Mouse (Mus musculus): Measurements from ENCODE around the gene Ap3b2.
A peak's percentile ranks its signal among the peaks of the same experiment; 100 is the strongest.

The Ap3b2 gene

DNA sequence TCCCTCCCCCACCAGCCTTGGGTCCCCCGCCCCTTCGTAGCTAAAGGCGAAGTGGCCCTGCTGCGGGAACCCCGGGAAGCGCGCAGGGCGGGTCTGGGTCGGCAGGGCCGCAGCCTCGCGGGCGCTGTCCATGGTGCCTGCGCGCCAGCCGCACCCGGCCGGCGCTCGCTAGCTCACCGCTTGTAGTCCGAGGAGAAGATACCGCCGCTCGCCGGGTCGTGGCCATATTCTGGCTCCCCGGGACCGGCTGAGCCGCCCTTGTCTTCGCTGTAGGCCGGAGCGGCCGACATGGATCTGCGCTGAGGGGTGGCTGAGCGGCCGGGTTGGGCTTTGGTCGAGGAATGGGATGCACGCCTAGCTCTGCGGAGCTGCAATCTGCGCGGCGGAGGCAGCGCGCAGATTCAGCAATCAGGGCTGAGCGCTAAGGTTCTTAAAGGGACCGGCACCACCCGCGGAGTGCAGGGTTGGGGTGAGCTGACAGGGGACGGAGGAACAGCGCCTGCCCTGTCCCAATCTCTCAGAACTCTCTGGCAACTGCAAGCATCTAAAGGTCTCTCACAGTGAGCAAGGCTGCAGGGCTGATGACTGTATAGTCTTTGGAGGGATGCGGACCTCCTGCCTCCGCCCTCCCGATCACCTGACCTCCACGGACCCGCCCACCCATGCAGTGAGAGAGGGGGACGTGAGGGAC, at the start of gene Ap3b2:
TSS of gene Ap3b2 (minus strand) at position 595 of the 691 bp plus-strand sequence.
- peak; percentile 92 for ATAC-seq (ENCODE audit: low TSS enrichment)

- ATAC-seq (ENCODE audit: low TSS enrichment): no peak
Observed at GRCm38 (mm10) chr7:81542934-81543333, 49.2 kb upstream of the Ap3b2 start.

GRCm38 (mm10) chr7:81541924-81542524, 48.3 kb upstream of the Ap3b2 start:
- ATAC-seq (ENCODE audit: low TSS enrichment): peak; percentile 64

DNA sequence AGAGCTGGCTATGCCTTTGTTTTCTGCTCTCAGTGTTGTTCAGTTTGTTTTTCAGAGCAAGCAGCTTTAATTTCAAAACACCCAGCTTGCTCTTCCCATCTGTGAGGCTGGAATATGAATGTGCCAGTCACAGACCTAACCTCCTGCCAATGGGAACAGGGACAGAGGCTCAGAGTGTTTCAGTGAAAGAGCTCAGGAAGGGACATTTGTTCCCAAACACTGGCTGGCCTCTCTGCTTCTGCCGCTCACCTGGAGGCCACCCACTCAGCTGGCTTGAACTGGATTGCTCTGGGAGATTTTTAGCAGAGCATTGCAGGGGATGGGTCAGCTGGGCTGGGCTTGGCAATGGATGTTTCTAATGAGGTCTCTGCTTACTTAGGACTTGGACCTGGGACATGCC, 47.3 kb upstream of the Ap3b2 start:
- ATAC-seq (ENCODE audit: low TSS enrichment): 0 out of 2 replicates have a peak, but pooled peaks have one; percentile 28

DNA sequence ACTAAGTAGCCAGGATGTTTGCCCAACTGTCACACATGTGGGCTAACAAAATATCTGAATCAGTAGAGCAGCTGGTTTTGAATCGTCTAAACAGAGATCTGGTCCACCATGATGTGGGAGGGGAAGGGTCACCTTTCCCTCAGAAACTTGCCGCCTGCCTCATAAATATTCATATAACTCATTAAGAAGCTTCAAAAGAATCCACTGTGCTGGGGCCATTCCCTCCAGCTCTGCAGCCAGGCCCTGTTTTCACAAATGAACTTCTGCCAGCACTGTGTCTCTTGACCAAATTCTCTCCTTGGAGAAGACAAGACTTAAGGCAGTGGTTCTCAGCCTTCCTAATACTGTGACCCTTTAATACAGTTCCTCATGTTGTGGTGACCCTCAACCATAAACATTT, 45.8 kb upstream of the Ap3b2 start:
- 0 out of 2 replicates have a peak, but pooled peaks have one; percentile 24 for ATAC-seq (ENCODE audit: low TSS enrichment)

- ATAC-seq (ENCODE audit: low TSS enrichment): peak; percentile 59; the same call in 1 of the 2 replicates
Observed at GRCm38 (mm10) chr7:81538070-81538675, 44.4 kb upstream of the Ap3b2 start.

DNA sequence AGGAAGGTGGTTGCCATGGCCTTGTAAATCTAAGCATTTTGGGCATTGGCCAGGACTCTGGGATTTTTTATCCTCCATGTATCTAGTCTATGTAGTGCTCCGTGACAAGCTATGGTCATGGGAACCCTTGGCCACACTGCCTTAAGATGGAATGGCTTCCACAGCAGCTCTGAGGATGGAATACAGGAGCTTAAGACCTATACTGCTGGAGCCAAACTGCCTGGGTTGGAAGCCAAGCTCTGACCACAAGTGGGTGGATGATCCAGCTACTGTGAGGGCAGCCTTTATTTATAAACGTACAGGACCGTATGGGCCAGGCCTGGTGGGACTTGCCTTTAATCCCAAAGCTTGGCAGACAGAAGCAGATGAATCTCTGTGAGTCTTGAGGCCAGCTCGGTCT, 42.8 kb upstream of the Ap3b2 start:
- no peak for ATAC-seq (ENCODE audit: low TSS enrichment)

DNA sequence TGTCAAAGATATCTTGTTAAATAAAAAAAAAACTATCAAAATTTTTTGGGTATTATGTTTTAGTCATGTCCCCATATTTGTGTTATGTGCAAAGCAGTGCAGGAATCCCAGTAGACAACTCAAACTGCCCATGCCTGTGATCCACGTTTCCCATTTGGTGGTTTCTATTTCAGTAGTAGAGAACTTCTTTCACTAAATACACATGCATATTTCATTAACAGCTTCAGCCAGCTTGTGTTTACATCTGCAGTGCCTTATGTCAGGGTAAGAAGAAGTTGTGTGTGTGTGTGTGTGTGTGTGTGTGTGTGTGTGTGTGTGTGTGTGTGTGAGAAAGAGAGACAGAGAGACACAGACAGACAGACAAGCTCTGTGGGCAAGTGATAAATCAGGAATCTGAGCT, 37.7 kb upstream of the Ap3b2 start:
- ATAC-seq (ENCODE audit: low TSS enrichment): peak; percentile 55; the same call in 1 of the 2 replicates

DNA sequence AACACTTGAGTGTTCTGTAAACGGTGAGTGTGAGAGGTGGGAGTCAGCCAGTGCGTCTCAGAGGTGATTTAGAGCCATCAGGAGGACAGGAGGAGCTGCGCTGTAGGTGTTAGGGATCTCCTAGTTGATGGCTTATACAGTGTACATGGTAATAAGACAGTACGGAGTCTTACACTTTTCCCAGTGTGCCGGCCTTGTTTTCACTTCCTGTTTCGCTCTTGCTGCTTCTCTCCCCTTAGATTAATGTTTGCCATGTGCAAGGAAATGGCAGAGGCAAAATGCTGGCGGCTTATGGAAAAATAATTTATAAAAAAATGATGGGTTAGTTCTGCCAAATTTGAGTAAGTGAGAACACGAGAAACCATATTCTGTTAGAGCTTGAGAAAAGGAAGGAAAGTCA, 35.2 kb upstream of the Ap3b2 start:
- no peak for ATAC-seq (ENCODE audit: low TSS enrichment)

DNA sequence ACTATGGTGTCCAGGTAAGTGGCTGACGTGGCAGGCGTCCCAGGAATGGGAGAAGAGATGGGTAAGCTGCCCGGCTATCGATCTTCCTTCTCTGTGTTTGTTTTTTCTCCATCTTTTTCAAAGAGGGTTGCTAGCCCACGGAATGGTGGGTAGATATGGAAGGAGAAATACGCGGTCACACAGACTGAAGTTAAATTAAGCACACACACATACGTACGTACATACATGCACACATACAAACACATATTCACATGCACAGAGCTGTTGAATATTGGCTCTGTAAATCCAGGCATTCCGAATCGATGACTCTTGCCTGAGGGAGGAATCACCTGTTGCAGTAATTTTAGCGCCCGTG, 29.9 kb upstream of the Ap3b2 start:
- peak; percentile 22; the same call in 1 of the 2 replicates for ATAC-seq (ENCODE audit: low TSS enrichment)

DNA sequence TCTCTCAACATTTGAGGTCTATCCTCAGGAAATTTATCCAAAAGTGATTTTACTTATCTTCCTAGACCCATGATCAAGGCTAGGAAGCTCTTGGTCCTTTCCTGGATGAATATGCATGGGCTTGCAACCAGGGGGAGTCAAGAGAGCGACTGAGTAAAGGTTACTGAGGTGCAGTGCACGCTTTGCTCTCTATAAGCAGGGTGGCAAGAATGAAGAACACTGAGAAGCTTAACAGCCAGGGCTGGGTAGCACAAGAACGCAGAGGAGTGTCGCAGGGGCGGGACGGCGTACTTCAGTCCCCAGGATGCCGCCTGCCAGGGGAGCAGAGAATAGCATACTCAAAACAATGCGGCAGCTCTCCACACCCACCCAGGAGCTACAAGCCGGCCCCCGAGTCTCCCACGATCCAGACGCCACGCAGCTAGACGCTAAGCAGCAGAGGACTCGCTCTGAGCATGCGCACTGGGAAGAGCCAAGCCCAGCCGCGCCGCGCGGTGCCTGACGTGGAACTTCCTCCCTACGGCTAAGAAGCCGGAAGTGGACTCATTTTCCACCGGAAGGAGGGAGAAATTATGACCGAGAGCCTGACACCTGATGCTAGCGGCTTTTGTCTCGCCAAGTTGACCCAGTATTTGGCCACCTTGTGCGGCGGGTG, 29.4 kb upstream of the Ap3b2 start:
- peak; percentile 99 for ATAC-seq (ENCODE audit: low TSS enrichment)

DNA sequence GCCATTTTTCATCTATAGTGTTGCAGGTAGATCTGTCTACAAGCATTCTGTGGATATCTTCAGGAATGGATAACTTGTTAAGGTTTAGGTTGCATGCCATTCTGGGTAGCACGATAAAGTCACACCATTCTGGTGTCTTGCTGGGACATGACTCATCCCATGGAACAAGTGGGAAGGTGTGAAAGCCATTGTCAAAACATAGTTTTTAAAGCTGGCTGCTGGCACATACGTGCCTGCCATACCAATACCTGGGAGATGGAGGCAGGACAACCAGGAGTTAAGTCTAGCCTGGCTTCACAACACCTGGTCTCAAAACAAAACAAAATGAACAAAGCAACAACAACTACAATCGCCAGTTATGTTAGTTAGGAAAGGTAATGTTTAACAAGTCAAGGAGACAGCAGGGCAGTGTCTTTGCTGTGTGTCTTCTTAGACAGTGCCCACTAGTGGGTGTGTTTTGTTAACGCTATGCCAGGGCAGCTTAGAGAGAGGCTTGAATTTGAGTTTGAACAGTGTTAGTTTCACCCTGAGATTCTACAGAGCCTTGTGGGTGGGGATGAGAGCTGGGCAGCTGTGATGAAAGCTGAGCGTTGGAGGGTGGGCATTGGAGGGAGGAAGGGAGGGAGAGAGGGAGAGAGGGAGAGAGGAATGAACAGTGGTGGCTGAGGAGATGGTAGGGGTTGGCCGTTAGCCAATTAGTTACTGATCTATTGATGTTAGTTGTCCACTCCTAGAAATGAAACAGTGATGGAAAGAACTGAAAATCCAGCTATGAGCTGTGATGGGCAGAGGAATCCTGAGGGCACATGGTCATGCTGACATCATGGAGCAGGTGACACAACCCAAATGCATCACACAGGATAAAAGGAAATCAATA, 22.7 kb upstream of the Ap3b2 start:
- peak; percentile 93 for ATAC-seq (ENCODE audit: low TSS enrichment)

DNA sequence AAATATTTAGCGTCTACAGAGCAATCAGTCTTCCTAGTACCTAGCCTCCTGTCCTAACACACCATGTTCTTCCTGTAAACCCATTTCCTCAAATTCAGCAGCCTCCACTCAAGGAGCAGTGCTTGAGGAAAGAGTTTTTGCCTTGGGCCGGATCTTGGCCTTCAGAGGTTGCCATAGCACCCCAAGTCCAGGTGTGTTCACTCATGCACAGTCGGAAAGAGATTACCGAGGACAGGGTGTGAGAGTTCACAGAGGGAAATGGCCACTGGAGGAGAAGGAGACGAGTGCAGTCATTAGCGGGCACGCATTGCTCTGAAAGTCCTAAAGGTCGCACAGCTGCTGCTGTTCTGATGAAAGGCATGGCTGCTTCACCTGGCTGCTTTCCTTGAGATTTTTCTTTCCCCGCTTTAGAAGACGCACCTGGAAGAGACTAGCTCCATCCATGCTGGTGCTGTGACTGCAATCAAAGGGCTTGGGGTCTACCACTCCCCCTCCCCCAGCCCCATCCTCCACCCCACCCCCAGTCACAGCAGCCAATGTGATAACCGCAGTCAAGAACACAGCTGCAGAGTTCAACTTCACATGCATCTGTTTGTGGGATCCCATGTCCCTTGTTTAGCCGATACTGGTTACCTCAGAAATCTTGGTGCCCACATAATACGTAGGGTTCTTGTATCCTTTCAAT, 21.3 kb upstream of the Ap3b2 start:
- ATAC-seq (ENCODE audit: low TSS enrichment): no peak

GRCm38 (mm10) chr7:81501050-81501449, 7.3 kb upstream of the Ap3b2 start:
- no peak for ATAC-seq (ENCODE audit: low TSS enrichment)

GRCm38 (mm10) chr7:81498181-81498580, 4.5 kb upstream of the Ap3b2 start, which contains the start of gene BC048679:
TSS of gene BC048679 (minus strand) at chr7:81498281.
- no peak for ATAC-seq (ENCODE audit: low TSS enrichment)

DNA sequence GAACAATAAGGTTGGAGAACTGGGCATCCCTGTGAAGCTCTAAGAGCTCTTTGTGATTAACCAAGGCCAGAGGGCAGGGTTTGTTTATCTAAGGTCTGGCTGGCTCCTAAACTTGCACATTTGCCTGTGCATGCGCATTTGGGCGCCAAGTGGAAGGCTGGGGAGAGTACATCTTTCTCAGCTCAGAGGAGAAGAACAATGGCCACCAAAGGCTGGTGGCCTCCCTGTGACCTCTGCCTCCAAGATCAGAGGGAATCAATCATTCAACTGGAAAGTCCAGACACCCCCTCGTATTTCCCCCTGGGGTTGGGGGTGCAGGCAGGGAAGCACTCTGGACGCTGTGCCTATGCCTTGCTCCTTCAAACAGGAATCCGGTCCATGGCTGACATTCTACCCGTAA, 3.4 kb upstream of the Ap3b2 start:
- ATAC-seq (ENCODE audit: low TSS enrichment): no peak

DNA sequence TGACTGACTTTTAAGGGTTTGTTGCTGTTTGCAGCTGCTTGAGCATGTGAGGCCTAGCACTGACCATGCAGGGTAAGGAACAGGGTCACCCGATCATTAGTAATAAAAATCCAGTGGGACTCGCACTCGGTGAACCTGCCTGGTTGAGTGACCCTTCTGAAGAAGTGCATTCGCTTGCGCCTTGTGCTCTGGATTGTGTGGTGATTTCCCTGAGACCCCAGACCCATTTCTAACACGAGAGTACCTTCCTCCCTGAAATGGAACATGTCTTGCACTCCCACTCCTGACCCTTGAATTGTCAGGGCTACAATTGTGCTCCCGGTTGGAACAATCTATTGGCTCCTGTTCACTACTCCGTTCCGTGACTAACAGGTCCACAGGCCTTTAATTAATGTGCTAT, 1.1 kb downstream of the Ap3b2 start:
- ATAC-seq (ENCODE audit: low TSS enrichment): no peak

- no peak for ATAC-seq (ENCODE audit: low TSS enrichment)
Observed at GRCm38 (mm10) chr7:81489649-81490048, 4.1 kb downstream of the Ap3b2 start.

DNA sequence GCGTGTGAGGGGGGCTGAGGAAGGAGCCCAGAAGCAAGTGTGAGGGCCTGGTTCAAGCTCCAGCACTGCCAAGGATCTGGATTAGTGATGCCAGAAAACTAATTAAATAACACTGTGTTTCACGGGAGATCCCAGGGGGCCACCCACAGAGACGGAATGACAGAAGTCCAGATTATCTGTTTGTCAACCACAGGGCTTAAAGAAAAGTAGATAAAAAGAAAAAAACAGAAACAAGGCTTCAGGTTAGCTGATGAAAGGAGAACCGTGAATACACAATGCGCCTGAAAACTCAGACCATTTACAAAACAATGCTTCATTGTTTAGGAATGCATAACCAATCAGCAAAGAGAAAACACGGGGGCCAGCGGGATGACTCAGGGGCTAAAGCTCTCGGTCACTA, 12.9 kb downstream of the Ap3b2 start:
- no peak for ATAC-seq (ENCODE audit: low TSS enrichment)

- no peak for ATAC-seq (ENCODE audit: low TSS enrichment)
Observed at GRCm38 (mm10) chr7:81479531-81480090, 14.1 kb downstream of the Ap3b2 start.

DNA sequence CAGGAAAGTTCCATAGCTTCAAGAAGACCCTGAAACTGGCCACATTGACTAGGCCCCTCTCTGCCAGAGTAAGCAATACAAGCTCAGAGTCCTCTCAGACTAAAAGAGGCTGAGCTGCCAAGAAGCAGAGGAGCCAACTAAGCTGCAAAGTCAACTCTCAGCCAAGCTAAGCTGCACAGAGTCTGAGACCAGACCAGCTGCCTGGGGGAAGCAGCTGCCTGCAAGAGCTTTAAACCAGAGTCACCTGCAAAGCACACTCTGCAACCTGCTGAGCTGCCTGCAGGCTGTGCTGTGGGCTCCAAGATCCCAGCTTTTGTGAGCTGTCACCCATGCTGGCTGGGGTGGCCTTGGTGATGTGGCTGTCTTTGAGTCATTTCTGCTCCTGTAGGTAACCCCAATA, 15.5 kb downstream of the Ap3b2 start:
- ATAC-seq (ENCODE audit: low TSS enrichment): peak; percentile 56
